Mouse (Mus musculus) lung, postnatal 0 days (tissue): ENCODE measurements at regions not wholly inside any gene's neighbourhood (a gene's known extent, or its start where the extent isn't known, plus 50 kb on each side); places are given as distances from the start of the nearest gene placed in this dataset.

ENCODE experiments used
- ATAC-seq: fragments of 200-750 bp; cut with Nextera tagmentation; 2 replicates; pipeline ENCODE4 v1.8.0; 2017; ENCODE audit warnings: moderate library complexity
- DNase-seq: peaks from one replicate; pipeline ENCODE4 v3.0.0-alpha.2; 2016; ENCODE audit warnings: low spot score
- H3K27ac ChIP-seq: fragments of 300-500 bp; sonication (generic); 2 replicates; pipeline ENCODE4 v1.5.1; 2014; ENCODE audit warnings: antibody characterized with exemption, mild to moderate bottlenecking, low read length, mixed read lengths
- H3K27me3 ChIP-seq: fragments of 300-500 bp; sonication (generic); replicated peaks from 2 replicates; pipeline ENCODE4 v1.6.1; 2014; ENCODE audit warnings: low read length, mixed read lengths; ENCODE audit not compliant: insufficient read depth
- H3K36me3 ChIP-seq: fragments of 300-500 bp; sonication (generic); 2 replicates; pipeline ENCODE4 v1.6.1; 2014; ENCODE audit warnings: low read length, mixed read lengths; ENCODE audit not compliant: insufficient read depth
- H3K4me1 ChIP-seq: fragments of 300-500 bp; sonication (generic); 2 replicates; pipeline ENCODE4 v1.6.1; 2014; ENCODE audit warnings: antibody characterized with exemption, low read depth, low read length, mixed read lengths; ENCODE audit not compliant: insufficient read depth
- H3K4me2 ChIP-seq: fragments of 300-500 bp; sonication (generic); replicated peaks from 2 replicates; pipeline ENCODE4 v1.6.1; 2014; ENCODE audit warnings: low read depth, mild to moderate bottlenecking, low read length, moderate library complexity, mixed read lengths
- H3K4me3 ChIP-seq: fragments of 300-500 bp; sonication (generic); 2 replicates; pipeline ENCODE4 v1.5.1; 2014; ENCODE audit warnings: low read depth, low read length
- H3K9ac ChIP-seq: fragments of 300-500 bp; sonication (generic); replicated peaks from 2 replicates; pipeline ENCODE4 v1.6.1; 2014; ENCODE audit warnings: low read depth, mild to moderate bottlenecking
- H3K9me3 ChIP-seq: fragments of 300-500 bp; sonication (generic); 2 replicates; pipeline ENCODE4 v1.6.1; 2016; ENCODE audit warnings: low read length, mixed read lengths
- CTCF ChIP-seq: IDR thresholded peaks from 2 replicates; pipeline ENCODE4 v1.5.1; 2016; ENCODE audit warnings: antibody characterized with exemption, mild to moderate bottlenecking
- EP300 ChIP-seq: IDR thresholded peaks from 2 replicates; pipeline ENCODE4 v1.6.1; 2016; ENCODE audit warnings: antibody characterized with exemption, mild to moderate bottlenecking, control low read depth
- WGBS: fragments of 180-500 bp; shearing (Covaris S2); extraction: QIAGEN DNeasy Blood & Tissue Kit; methylation state at CpG from one replicate; pipeline ENCODE4 v1.1.7; 2014; 5-methylcytosine and 5-hydroxymethylcytosine counted together

DNA sequence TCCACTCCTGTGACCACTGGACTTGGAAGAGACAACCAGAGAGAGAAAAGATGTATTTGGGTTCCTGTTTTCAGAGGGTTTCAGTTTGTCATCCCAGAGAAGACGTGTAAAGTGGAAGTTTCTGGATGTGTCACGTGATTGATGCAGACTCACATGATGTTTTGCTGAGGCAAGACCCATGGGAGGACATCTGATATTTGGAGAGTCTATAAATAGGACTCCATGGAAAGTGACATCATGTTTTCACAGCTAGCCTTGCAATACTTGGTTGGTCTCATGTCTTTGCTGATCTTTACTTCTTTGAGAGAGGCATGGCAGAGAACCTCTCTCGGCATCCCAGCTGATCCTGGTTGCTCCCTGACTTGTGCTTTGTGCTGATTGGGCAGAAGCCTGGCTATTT lies 493.8 kb downstream of the Etnk1 start:
- TF ChIP-seq CTCF (no peak), EP300 (no peak)

GRCm38 (mm10) chr6:143663306-143663705 lies 496.3 kb downstream of the Etnk1 start:
- H3K9me3 ChIP-seq = no peaks in the 10 kb centered on the region
- no peak overlapping the region for H3K4me2 ChIP-seq
- H3K4me1 ChIP-seq = no peaks in the 10 kb centered on the region
- 80% methylated on average over 7 of the region's 7 CpGs for WGBS
- ATAC-seq (no peak), DNase-seq (no peak)
- H3K36me3 ChIP-seq = no peaks in the 10 kb centered on the region
- no peak overlapping the region for H3K4me3 ChIP-seq
- H3K27me3 ChIP-seq = no peaks in the 10 kb centered on the region
- no peak for TF ChIP-seq EP300
- TF ChIP-seq CTCF = no peak
- no peak overlapping the region for H3K9ac ChIP-seq
- H3K27ac ChIP-seq = no peak overlapping the region

More for the DNA sequence above, 493.8 kb downstream of the Etnk1 start:
- H3K4me3 ChIP-seq = no peak overlapping the region
- no peak for ATAC-seq
- no peak for DNase-seq
- no peak overlapping the region for H3K27ac ChIP-seq
- H3K36me3 ChIP-seq = no peaks in the 10 kb centered on the region
- H3K4me2 ChIP-seq = no peak overlapping the region
- no peaks in the 10 kb centered on the region for H3K4me1 ChIP-seq
- H3K9me3 ChIP-seq = no peaks in the 10 kb centered on the region
- WGBS = 66% methylated on average over 3 of the region's 3 CpGs
- no peaks in the 10 kb centered on the region for H3K27me3 ChIP-seq
- H3K9ac ChIP-seq = no peak overlapping the region

DNA sequence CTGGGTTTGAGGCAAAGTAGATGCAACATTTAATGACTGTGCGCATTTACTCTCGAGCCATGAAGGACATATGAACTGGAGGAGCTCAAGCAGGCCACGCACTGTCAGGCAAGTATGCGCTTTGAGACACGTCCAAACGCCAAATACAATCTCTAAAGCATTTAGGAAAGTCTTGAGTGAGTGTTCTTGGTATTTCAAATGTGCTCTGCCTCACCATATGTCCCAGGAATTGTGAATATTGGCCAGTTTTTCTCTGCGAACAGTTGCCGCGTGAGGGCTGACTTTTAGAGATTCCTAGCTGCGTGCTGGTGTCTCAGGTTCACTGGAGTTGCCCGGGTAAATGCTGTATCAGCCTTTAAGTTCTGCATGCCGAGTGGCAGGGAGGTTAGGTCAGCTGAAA lies 498.4 kb downstream of the Etnk1 start:
- TF ChIP-seq CTCF = no peak
- DNase-seq = no peak
- 73% methylated on average over 12 of the region's 12 CpGs for WGBS

GRCm38 (mm10) chr6:143668551-143668950 lies 501.5 kb downstream of the Etnk1 start:
- 40% methylated on average over 4 of the region's 4 CpGs for WGBS
- ATAC-seq = no peak
- DNase-seq = no peak
- Histone ChIP-seq H3K9ac (no peak overlapping the region), H3K9me3 (no peaks in the 10 kb centered on the region), H3K4me1 (no peaks in the 10 kb centered on the region), H3K36me3 (no peaks in the 10 kb centered on the region), H3K27me3 (no peaks in the 10 kb centered on the region), H3K27ac (no peak overlapping the region), H3K4me2 (no peak overlapping the region), H3K4me3 (no peak overlapping the region)
- TF ChIP-seq CTCF (no peak), EP300 (no peak)

More for the DNA sequence above, 498.4 kb downstream of the Etnk1 start:
- Histone ChIP-seq H3K4me2 (no peak overlapping the region), H3K4me3 (no peak overlapping the region), H3K27me3 (no peaks in the 10 kb centered on the region), H3K9ac (no peak overlapping the region), H3K36me3 (no peaks in the 10 kb centered on the region), H3K27ac (no peak overlapping the region), H3K9me3 (no peaks in the 10 kb centered on the region), H3K4me1 (no peaks in the 10 kb centered on the region)
- ATAC-seq = no peak

DNA sequence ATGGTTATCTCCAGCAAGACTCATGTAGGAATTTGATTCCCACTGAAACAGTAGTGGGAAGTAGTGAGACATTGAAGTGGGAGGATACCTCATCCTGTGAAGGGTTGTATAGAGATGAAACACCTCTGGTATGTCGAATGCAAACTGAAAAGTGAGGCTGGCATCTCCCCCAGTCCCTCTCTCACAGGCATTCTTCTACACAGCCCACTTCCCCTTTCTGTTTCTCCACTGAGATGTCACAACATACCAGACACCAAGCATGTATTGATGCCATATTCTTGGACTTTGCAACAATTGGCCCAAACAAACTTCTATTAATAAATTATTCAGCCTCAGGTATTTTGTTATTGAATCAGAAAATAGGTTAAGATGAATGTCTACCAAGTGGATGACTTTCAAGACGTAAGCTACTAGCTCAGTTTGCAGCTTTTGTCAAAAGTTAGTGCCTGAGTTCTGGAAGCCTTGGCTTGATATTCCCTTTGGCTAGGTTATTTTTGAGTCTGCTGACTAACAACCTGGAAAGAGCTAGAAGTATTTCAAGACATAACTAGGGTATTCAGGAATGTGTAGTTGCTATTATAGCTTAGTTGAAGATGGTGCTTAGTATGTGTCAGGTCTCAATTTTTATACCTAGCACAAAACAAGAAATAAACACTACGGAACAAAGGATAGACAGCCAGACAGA lies 502.6 kb downstream of the Etnk1 start:
- ATAC-seq (no peak), DNase-seq (no peak)
- no peak overlapping the region for H3K4me2 ChIP-seq
- no peaks in the 10 kb centered on the region for H3K9me3 ChIP-seq
- TF ChIP-seq EP300 (no peak), CTCF (no peak)
- H3K36me3 ChIP-seq = no peaks in the 10 kb centered on the region
- H3K27me3 ChIP-seq = no peaks in the 10 kb centered on the region
- no peak overlapping the region for H3K4me3 ChIP-seq
- no peak overlapping the region for H3K27ac ChIP-seq
- 71% methylated on average over 3 of the region's 3 CpGs for WGBS
- H3K9ac ChIP-seq = no peak overlapping the region
- H3K4me1 ChIP-seq = no peaks in the 10 kb centered on the region

DNA sequence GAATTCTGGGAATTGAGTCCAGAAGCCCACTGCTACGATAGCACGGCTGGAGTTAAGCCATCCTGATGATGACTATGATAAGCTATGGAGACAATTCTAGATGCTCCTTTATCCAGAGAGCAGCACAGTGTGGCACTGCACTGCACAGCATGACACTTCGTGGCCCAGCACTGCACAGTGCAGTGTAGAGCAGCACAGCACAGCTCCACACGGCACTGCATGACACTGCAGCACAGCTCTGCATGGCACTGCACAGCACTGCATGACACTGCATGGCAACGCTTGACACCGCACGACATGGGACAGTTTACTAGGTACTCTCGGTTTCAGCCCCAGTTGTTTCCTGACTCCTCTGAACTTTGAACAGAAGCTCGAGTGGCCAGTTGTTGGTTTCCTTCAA lies 523.1 kb downstream of the Etnk1 start:
- 85% methylated on average over 9 of the region's 9 CpGs for WGBS

DNA sequence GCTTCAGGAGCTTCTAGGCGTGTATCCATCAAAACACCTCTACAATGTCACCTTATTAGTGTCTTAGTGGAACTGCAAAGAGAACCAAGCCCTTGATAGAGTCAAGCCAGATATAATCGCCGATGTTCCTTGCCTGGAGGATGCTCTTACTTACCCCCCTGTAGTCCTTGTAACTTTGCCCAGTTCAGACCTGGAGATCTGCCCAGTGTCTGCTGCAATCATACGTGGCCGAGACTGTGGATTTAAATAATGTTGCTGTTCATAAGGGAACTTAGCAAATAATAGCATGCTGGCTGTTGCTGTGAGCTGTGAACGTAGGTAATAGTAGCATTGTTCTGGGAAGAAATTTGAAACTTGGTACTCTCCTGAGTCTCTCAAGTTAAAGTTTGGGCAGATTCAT lies 523.8 kb downstream of the Etnk1 start:
- H3K4me1 ChIP-seq = no peaks in the 10 kb centered on the region
- no peaks in the 10 kb centered on the region for H3K27me3 ChIP-seq
- no peaks in the 10 kb centered on the region for H3K36me3 ChIP-seq
- no peak overlapping the region for H3K4me3 ChIP-seq
- no peak overlapping the region for H3K9ac ChIP-seq
- no peak overlapping the region for H3K27ac ChIP-seq
- ATAC-seq (no peak), DNase-seq (peak; percentile 32)
- no peak overlapping the region for H3K4me2 ChIP-seq
- no peaks in the 10 kb centered on the region for H3K9me3 ChIP-seq
- WGBS = 37% methylated on average over 6 of the region's 6 CpGs
- TF ChIP-seq EP300 = no peak
- no peak for TF ChIP-seq CTCF

More for the DNA sequence above, 523.1 kb downstream of the Etnk1 start:
- TF ChIP-seq EP300 = no peak
- DNase-seq (no peak), ATAC-seq (no peak)
- H3K4me3 ChIP-seq = no peak overlapping the region
- H3K36me3 ChIP-seq = no peaks in the 10 kb centered on the region
- H3K4me1 ChIP-seq = no peaks in the 10 kb centered on the region
- H3K9me3 ChIP-seq = no peaks in the 10 kb centered on the region
- H3K4me2 ChIP-seq = no peak overlapping the region
- no peak overlapping the region for H3K9ac ChIP-seq
- no peaks in the 10 kb centered on the region for H3K27me3 ChIP-seq
- H3K27ac ChIP-seq = no peak overlapping the region
